Mouse (Mus musculus): ENCODE results near the gene Pakap.

GRCm38 (mm10) chr4:57886066-57886887 is 318.3 kb downstream of the Pakap start:
- TF ChIP-seq CTCF (conservative IDR thresholded peaks at IDR 0.05; ENCODE audit: insufficient read depth, insufficient read length, low read depth, low read length), result no peak
- no peak for TF ChIP-seq POLR2A (IDR thresholded peaks at IDR 0.05; ENCODE audit: low read depth, low read length)
